Mouse (Mus musculus): ENCODE data around the gene Adgrl1.

The Adgrl1 gene

GRCm38 (mm10) chr8:83899363-83900252 is at the start of gene Adgrl1:
Gene Adgrl1, plus strand, starts transcription at chr8:83900105.
- DNase-seq: peak; percentile 95

GRCm38 (mm10) chr8:83852329-83852728 is 47.6 kb upstream of the Adgrl1 start:
- DNase-seq: no peak

GRCm38 (mm10) chr8:83853323-83854050 is 46.4 kb upstream of the Adgrl1 start:
- DNase-seq: no peak

- no peak for DNase-seq
Observed at GRCm38 (mm10) chr8:83856486-83857065, 43.3 kb upstream of the Adgrl1 start.

GRCm38 (mm10) chr8:83862439-83863268 is 37.3 kb upstream of the Adgrl1 start:
- peak; percentile 19 for DNase-seq

GRCm38 (mm10) chr8:83874881-83875655 is 24.8 kb upstream of the Adgrl1 start:
- DNase-seq: peak; percentile 34

- DNase-seq: no peak
Observed at GRCm38 (mm10) chr8:83875656-83876040, 24.3 kb upstream of the Adgrl1 start.

GRCm38 (mm10) chr8:83876080-83876837 is 23.6 kb upstream of the Adgrl1 start:
- no peak for DNase-seq

- DNase-seq: peak; percentile 56
Observed at GRCm38 (mm10) chr8:83876838-83877223, 23.1 kb upstream of the Adgrl1 start.

GRCm38 (mm10) chr8:83888409-83888808 is 11.5 kb upstream of the Adgrl1 start:
- no peak for DNase-seq

- no peak for DNase-seq
Observed at GRCm38 (mm10) chr8:83892061-83892460, 7.8 kb upstream of the Adgrl1 start.

- DNase-seq: peak; percentile 92
Observed at GRCm38 (mm10) chr8:83893915-83894314, 6.0 kb upstream of the Adgrl1 start.

- DNase-seq: peak; percentile 50
Observed at GRCm38 (mm10) chr8:83895894-83896293, 4.0 kb upstream of the Adgrl1 start.

GRCm38 (mm10) chr8:83896461-83896860 is 3.4 kb upstream of the Adgrl1 start:
- DNase-seq: no peak

GRCm38 (mm10) chr8:83897211-83897610 is 2.7 kb upstream of the Adgrl1 start:
- peak; percentile 78 for DNase-seq

- DNase-seq: no peak
Observed at GRCm38 (mm10) chr8:83898456-83898855, 1.4 kb upstream of the Adgrl1 start.

- peak; percentile 55 for DNase-seq
Observed at GRCm38 (mm10) chr8:83898985-83899362, 931 bp upstream of the Adgrl1 start.

GRCm38 (mm10) chr8:83900266-83900956 is 506 bp downstream of the Adgrl1 start:
- DNase-seq: peak; percentile 74

GRCm38 (mm10) chr8:83900957-83901270 is 1.0 kb downstream of the Adgrl1 start:
- peak; percentile 71 for DNase-seq
